Comparison of ENCODE assay signal across 20 mouse cellular contexts in the genomic region with DNA sequence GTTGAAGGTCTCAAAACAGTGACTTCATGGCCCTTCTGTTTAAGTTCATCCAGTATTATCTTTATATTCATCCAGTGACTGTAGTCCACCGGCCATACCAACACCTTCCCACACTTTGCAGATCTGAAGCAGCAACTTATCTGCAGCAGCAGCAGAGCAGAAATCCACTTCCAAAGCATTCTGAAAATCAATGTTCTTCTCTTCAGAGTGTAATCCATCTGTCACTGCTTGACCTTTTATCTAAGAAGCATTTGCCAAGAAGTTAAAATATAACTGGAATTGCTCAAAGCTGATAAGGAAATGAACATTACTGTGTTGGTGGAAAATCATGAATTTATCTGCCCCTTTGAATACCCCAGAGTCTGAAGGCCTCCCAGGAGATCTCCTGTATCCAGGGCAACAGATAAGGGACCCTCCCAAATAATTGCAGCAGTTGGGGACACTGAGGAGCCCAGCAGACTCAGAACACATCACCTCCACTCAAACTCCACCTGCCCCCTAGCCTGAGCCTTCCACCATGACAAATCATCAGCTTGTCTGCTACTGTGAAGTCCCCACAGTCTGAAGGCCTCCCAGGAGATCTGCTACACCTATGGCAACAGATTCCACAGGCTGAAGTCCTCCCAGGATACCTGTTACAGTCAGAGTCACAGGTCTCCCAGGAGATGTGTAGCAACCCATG. TPM values are rescaled to one million over a fixed set of nuclear protein-coding genes. Genes with fewer than 3 reads are reported as not detected.
DNase-seq lines count a peak whose midpoint lies in the region; ATAC-seq lines count a peak whose summit lies in the region.
"Had no signal": no experiment of that assay in that cellular context is flagged by ENCODE, and none has a peak within 500 bp of the region (broad histone marks: within the 10 kb centered on the region; RNA-seq: fewer than 3 reads in every experiment).

A gene (minus strand): TSS at position 210 of the 682 bp plus-strand sequence.

- H3K9ac ChIP-seq in embryonic facial prominence, embryonic 14.5 days (ENCODE audit: low read depth, low read length): no peak within 1 kb of the TSS
- H3K9ac ChIP-seq in intestine, embryonic 15.5 days: no peak within 1 kb of the TSS
- H3K9ac ChIP-seq in liver, embryonic 15.5 days: no peak within 1 kb of the TSS
- H3K9ac ChIP-seq: heart, embryonic 13.5 days; limb, embryonic 12.5 days; lung, embryonic 14.5 days; midbrain, embryonic 13.5 days had no signal

- no peak within 1 kb of the TSS for H3K27ac ChIP-seq in embryonic facial prominence, embryonic 14.5 days (replicated peaks; ENCODE audit: low read depth, low read length)
- H3K27ac ChIP-seq in embryonic facial prominence, embryonic 10.5 days (replicated peaks): no peak within 1 kb of the TSS
- peak within 1 kb of the TSS; percentile 54 for H3K27ac ChIP-seq in intestine, embryonic 15.5 days
- H3K27ac ChIP-seq in liver, embryonic 15.5 days (replicated peaks): 0 out of 2 replicates have a peak within 1 kb of the TSS, but pooled peaks have one; percentile 45
- H3K27ac ChIP-seq: heart, adult 2 months; heart, embryonic 13.5 days; limb, embryonic 12.5 days; midbrain, embryonic 13.5 days had no signal

- H3K27me3 ChIP-seq in embryonic facial prominence, embryonic 14.5 days (replicated peaks; ENCODE audit: control insufficient read depth, insufficient read depth, low read length): no peaks in the 10 kb centered on the region
- no peaks in the 10 kb centered on the region for H3K27me3 ChIP-seq in embryonic facial prominence, embryonic 10.5 days (replicated peaks; ENCODE audit: low read depth, poor library complexity, severe bottlenecking)
- H3K27me3 ChIP-seq in intestine, embryonic 15.5 days (replicated peaks): no peaks in the 10 kb centered on the region
- H3K27me3 ChIP-seq in liver, embryonic 15.5 days: no peaks in the 10 kb centered on the region
- H3K27me3 ChIP-seq: heart, embryonic 13.5 days; limb, embryonic 12.5 days; megakaryocyte, embryonic 14.5 days; midbrain, embryonic 13.5 days had no signal

- peak; percentile 44; the same call in 1 of the 2 replicates for ATAC-seq in embryonic facial prominence, embryonic 14.5 days (ENCODE audit: low read depth)
- ATAC-seq in intestine, embryonic 15.5 days: peak; percentile 95
- peak; percentile 34; the same call in 1 of the 2 replicates for ATAC-seq in liver, embryonic 15.5 days (ENCODE audit: insufficient read depth)
- ATAC-seq: midbrain, embryonic 13.5 days had no signal

- no peaks in the 10 kb centered on the region for H3K4me1 ChIP-seq in embryonic facial prominence, embryonic 14.5 days (ENCODE audit: control insufficient read depth, insufficient read depth, low read length)
- no peaks in the 10 kb centered on the region for H3K4me1 ChIP-seq in embryonic facial prominence, embryonic 10.5 days
- H3K4me1 ChIP-seq in intestine, embryonic 15.5 days (replicated peaks): no peaks in the 10 kb centered on the region
- no peaks in the 10 kb centered on the region for H3K4me1 ChIP-seq in liver, embryonic 15.5 days (replicated peaks)
- H3K4me1 ChIP-seq: heart, embryonic 13.5 days; limb, embryonic 12.5 days; megakaryocyte, embryonic 14.5 days; midbrain, embryonic 13.5 days had no signal

- WGBS in embryonic facial prominence, embryonic 14.5 days: 86% methylated on average over 1 of the region's 1 CpGs
- 95% methylated on average over 1 of the region's 1 CpGs for WGBS in embryonic facial prominence, embryonic 10.5 days
- 45% methylated on average over 1 of the region's 1 CpGs for WGBS in intestine, embryonic 15.5 days
- 50% methylated on average over 1 of the region's 1 CpGs for WGBS in liver, embryonic 15.5 days (ENCODE audit: insufficient replicate concordance)

- no peaks in the 10 kb centered on the region for H3K9me3 ChIP-seq in embryonic facial prominence, embryonic 14.5 days (ENCODE audit: control insufficient read depth, low read length)
- H3K9me3 ChIP-seq in embryonic facial prominence, embryonic 10.5 days: no peaks in the 10 kb centered on the region
- no peaks in the 10 kb centered on the region for H3K9me3 ChIP-seq in intestine, embryonic 15.5 days
- no peaks in the 10 kb centered on the region for H3K9me3 ChIP-seq in liver, embryonic 15.5 days (replicated peaks)
- H3K9me3 ChIP-seq: heart, embryonic 13.5 days; limb, embryonic 12.5 days; midbrain, embryonic 13.5 days had no signal

- H3K4me2 ChIP-seq in embryonic facial prominence, embryonic 14.5 days (ENCODE audit: low read depth, low read length): no peak within 1 kb of the TSS
- H3K4me2 ChIP-seq in intestine, embryonic 15.5 days (replicated peaks): no peak within 1 kb of the TSS
- H3K4me2 ChIP-seq in liver, embryonic 15.5 days: no peak within 1 kb of the TSS
- H3K4me2 ChIP-seq: heart, embryonic 13.5 days; limb, embryonic 12.5 days; lung, embryonic 14.5 days; midbrain, embryonic 13.5 days had no signal

- H3K4me3 ChIP-seq in embryonic facial prominence, embryonic 14.5 days (ENCODE audit: low read depth, low read length): no peak within 1 kb of the TSS
- H3K4me3 ChIP-seq in embryonic facial prominence, embryonic 10.5 days: no peak within 1 kb of the TSS
- no peak within 1 kb of the TSS for H3K4me3 ChIP-seq in intestine, embryonic 15.5 days (replicated peaks)
- no peak within 1 kb of the TSS for H3K4me3 ChIP-seq in liver, embryonic 15.5 days (replicated peaks)
- H3K4me3 ChIP-seq: heart, adult 2 months; heart, embryonic 13.5 days; limb, embryonic 12.5 days; megakaryocyte, embryonic 14.5 days; midbrain, embryonic 13.5 days had no signal

- no peaks in the 10 kb centered on the region for H3K36me3 ChIP-seq in embryonic facial prominence, embryonic 14.5 days (ENCODE audit: control insufficient read depth, insufficient read depth, low read length)
- H3K36me3 ChIP-seq in embryonic facial prominence, embryonic 10.5 days (replicated peaks): no peaks in the 10 kb centered on the region
- no peaks in the 10 kb centered on the region for H3K36me3 ChIP-seq in intestine, embryonic 15.5 days
- no peaks in the 10 kb centered on the region for H3K36me3 ChIP-seq in liver, embryonic 15.5 days (replicated peaks)
- H3K36me3 ChIP-seq: heart, embryonic 13.5 days; limb, embryonic 12.5 days; midbrain, embryonic 13.5 days had no signal

- DNase-seq in embryonic facial prominence, embryonic 14.5 days (ENCODE audit: low spot score): peak; percentile 1
- no peak for DNase-seq in embryonic facial prominence, embryonic 10.5 days (ENCODE audit: low spot score)
- peak; percentile 42 for DNase-seq in yolk sac, embryonic 10.5 days (ENCODE audit: low spot score)
- DNase-seq in right cerebral cortex, postnatal 4 days: no peak
- DNase-seq in thymus, postnatal 25 days: no peak
- DNase-seq: cerebellum, adult 9-10 months; gastrocnemius, postnatal 36 days; heart, adult 2 months; heart, postnatal 14 days; kidney, postnatal 36 days; lung, embryonic 14.5 days; thymus, postnatal 36 days had no signal

RNA-seq across cellular contexts. Expression of the gene that starts here (rescaled TPM):
- 0.14 and 0.46 TPM in 2 replicates for polyA plus RNA-seq in embryonic facial prominence, embryonic 14.5 days (2014; fragmentation: Nextera tagmentation; extraction: Ambion mirVana)
- polyA plus RNA-seq in embryonic facial prominence, embryonic 10.5 days (2016; fragmentation: Nextera tagmentation; extraction: Ambion mirVana): not detected in 2 replicates
- 19.0 and 19.7 TPM in 2 replicates for polyA plus RNA-seq in intestine, embryonic 15.5 days (2015; fragmentation: Nextera tagmentation; extraction: Ambion mirVana)
- polyA plus RNA-seq in liver, embryonic 15.5 days (2015; fragmentation: Nextera tagmentation; extraction: Ambion mirVana): 32.3 and 37.3 TPM in 2 replicates
- polyA plus RNA-seq: forebrain, embryonic 11.5 days; heart, adult 2 months; heart, embryonic 13.5 days; hindbrain, embryonic 11.5 days; limb, embryonic 12.5 days; lung, embryonic 14.5 days; midbrain, embryonic 13.5 days had no signal

Comparison
In these comparisons a context has a peak if more than half of its experiments do, and no peak if none do; other contexts are left out.
1. RNA of the gene that starts here (polyA plus RNA-seq): 32.3 to 37.3 TPM in liver, embryonic 15.5 days and 19.0 to 19.7 TPM in intestine, embryonic 15.5 days; 0.14 to 0.46 TPM in embryonic facial prominence, embryonic 14.5 days and not detected in embryonic facial prominence, embryonic 10.5 days; every median in the first group is over 10 times any median in the second.
2. Peak in DNase-seq and ATAC-seq in embryonic facial prominence, embryonic 14.5 days; RNA of the gene not detected or under 1 TPM.
3. ATAC-seq: peak in every context shown above with its lines; median percentile 95 in intestine, embryonic 15.5 days; 44 in embryonic facial prominence, embryonic 14.5 days; 34 in liver, embryonic 15.5 days.
4. H3K27ac ChIP-seq: peak in intestine, embryonic 15.5 days (single experiment) and liver, embryonic 15.5 days (single experiment); none in embryonic facial prominence, embryonic 14.5 days (single experiment) and embryonic facial prominence, embryonic 10.5 days (single experiment).